Mouse (Mus musculus): Measurements from ENCODE around the gene Emp1. TPM values are rescaled to one million over a fixed set of nuclear protein-coding genes. Genes with fewer than 3 reads are reported as not detected.

Emp1 gene
- total and polyA plus RNA-seq, 3 experiments: not detected

- TF ChIP-seq NRF1 (IDR thresholded peaks at IDR 0.05; ENCODE audit: insufficient read depth, low read depth, low read length, poor library complexity, severe bottlenecking): no peak
- TF ChIP-seq ZKSCAN1 (IDR thresholded peaks at IDR 0.05; ENCODE audit: low read depth, low read length): no peak
- no peak for TF ChIP-seq ELF1 (IDR thresholded peaks at IDR 0.05; ENCODE audit: low read depth, low read length)
- TF ChIP-seq TBP (IDR thresholded peaks at IDR 0.05; ENCODE audit: low read depth, low read length): no peak
- no peak for TF ChIP-seq ZNF384 (IDR thresholded peaks at IDR 0.05; ENCODE audit: low read depth, low read length)
- no peak for TF ChIP-seq MEF2A (IDR thresholded peaks at IDR 0.05; ENCODE audit: extremely low read depth, insufficient replicate concordance, low read depth, low read length, poor library complexity, severe bottlenecking)
- TF ChIP-seq POLR2A (IDR thresholded peaks at IDR 0.05; ENCODE audit: control insufficient read depth in 1 of 2, insufficient read depth in 1 of 2, low read depth in 1 of 2, low read length in 2 of 2, poor library complexity in 1 of 2): no peak
- TF ChIP-seq CTCF (IDR thresholded peaks at IDR 0.05 in 2 of 3, conservative IDR thresholded peaks at IDR 0.05 in 1 of 3; ENCODE audit: control insufficient read depth in 1 of 3, insufficient read depth in 1 of 3, low read depth in 2 of 3, low read length in 3 of 3, poor library complexity in 1 of 3, severe bottlenecking in 1 of 3): no peak
- no peak for TF ChIP-seq USF2 (IDR thresholded peaks at IDR 0.05; ENCODE audit: borderline replicate concordance in 1 of 2, insufficient read depth in 1 of 2, low read depth in 1 of 2, low read length in 2 of 2)
- TF ChIP-seq GABPA (IDR thresholded peaks at IDR 0.05; ENCODE audit: low read depth, low read length): no peak
- no peak for TF ChIP-seq MYB (IDR thresholded peaks at IDR 0.05; ENCODE audit: low read depth, low read length)
- TF ChIP-seq E2F4 (IDR thresholded peaks at IDR 0.05; ENCODE audit: borderline replicate concordance, low read depth, low read length): no peak
- no peaks in the 10 kb centered on the region for H3K9me3 ChIP-seq (replicated peaks; ENCODE audit: insufficient read depth, low read length)
- no peak for DNase-seq (ENCODE audit: low read depth, low spot score)
- no peaks in the 10 kb centered on the region for H3K79me2 ChIP-seq (ENCODE audit: control insufficient read depth, insufficient read depth, low read length, poor library complexity)
- no peaks in the 10 kb centered on the region; a peak in 1 of 4 replicates for H3K27me3 ChIP-seq (ENCODE audit: control insufficient read depth in 1 of 2, insufficient read depth in 2 of 2, low read length in 2 of 2)
- no peaks in the 10 kb centered on the region for H3K36me3 ChIP-seq (ENCODE audit: control insufficient read depth in 1 of 2, insufficient read depth in 2 of 2, low read length in 2 of 2)
- no peak overlapping the region for H3K9ac ChIP-seq (ENCODE audit: control insufficient read depth, low read depth, low read length, poor library complexity, severe bottlenecking)
- no peak overlapping the region for H3K27ac ChIP-seq (ENCODE audit: control insufficient read depth, low read depth, low read length)
- no peak overlapping the region for H3K4me3 ChIP-seq (ENCODE audit: control insufficient read depth in 1 of 2, insufficient read depth in 1 of 2, low read depth in 2 of 2, low read length in 2 of 2)
- H3K4me1 ChIP-seq (ENCODE audit: control insufficient read depth in 1 of 2, insufficient read depth in 2 of 2, low read length in 2 of 2): no peaks in the 10 kb centered on the region
Measured at GRCm38 (mm10) chr6:135387653-135388052, 25.3 kb downstream of the Emp1 start.

GRCm38 (mm10) chr6:135388711-135389110 lies 26.4 kb downstream of the Emp1 start:
- no peaks in the 10 kb centered on the region for H3K36me3 ChIP-seq (ENCODE audit: control insufficient read depth in 1 of 2, insufficient read depth in 2 of 2, low read length in 2 of 2)

More at GRCm38 (mm10) chr6:135388711-135389110, 26.4 kb downstream of the Emp1 start:
- no peaks in the 10 kb centered on the region for H3K79me2 ChIP-seq (ENCODE audit: control insufficient read depth, insufficient read depth, low read length, poor library complexity)
- no peaks in the 10 kb centered on the region for H3K9me3 ChIP-seq (replicated peaks; ENCODE audit: insufficient read depth, low read length)
- no peak overlapping the region for H3K4me3 ChIP-seq (ENCODE audit: control insufficient read depth in 1 of 2, insufficient read depth in 1 of 2, low read depth in 2 of 2, low read length in 2 of 2)
- no peaks in the 10 kb centered on the region for H3K4me1 ChIP-seq (ENCODE audit: control insufficient read depth in 1 of 2, insufficient read depth in 2 of 2, low read length in 2 of 2)
- no peak overlapping the region for H3K9ac ChIP-seq (ENCODE audit: control insufficient read depth, low read depth, low read length, poor library complexity, severe bottlenecking)
- H3K27ac ChIP-seq (ENCODE audit: control insufficient read depth, low read depth, low read length): no peak overlapping the region
- TF ChIP-seq KAT2A (conservative IDR thresholded peaks at IDR 0.05; ENCODE audit: low read depth, low read length) (no peak), MXI1 (IDR thresholded peaks at IDR 0.05; ENCODE audit: low read depth, low read length) (no peak), TCF12 (IDR thresholded peaks at IDR 0.05; ENCODE audit: low read depth, low read length) (no peak), POLR2A (IDR thresholded peaks at IDR 0.05; ENCODE audit: control insufficient read depth in 1 of 2, insufficient read depth in 1 of 2, low read depth in 1 of 2, low read length in 2 of 2, poor library complexity in 1 of 2) (no peak), SIN3A (IDR thresholded peaks at IDR 0.05; ENCODE audit: low read length) (no peak), JUND (IDR thresholded peaks at IDR 0.05; ENCODE audit: low read depth, low read length) (no peak), TBP (IDR thresholded peaks at IDR 0.05; ENCODE audit: low read depth, low read length) (no peak), NELFE (IDR thresholded peaks at IDR 0.05; ENCODE audit: low read depth, low read length) (no peak), USF1 (IDR thresholded peaks at IDR 0.05; ENCODE audit: low read depth, low read length) (no peak), GATA1 (IDR thresholded peaks at IDR 0.05; ENCODE audit: low read depth, low read length) (no peak)
- no peak for DNase-seq (ENCODE audit: low read depth, low spot score)
- H3K27me3 ChIP-seq (ENCODE audit: control insufficient read depth in 1 of 2, insufficient read depth in 2 of 2, low read length in 2 of 2): no peaks in the 10 kb centered on the region; a peak in 1 of 4 replicates

Data from MEL (cell line).